In the genomic region with DNA sequence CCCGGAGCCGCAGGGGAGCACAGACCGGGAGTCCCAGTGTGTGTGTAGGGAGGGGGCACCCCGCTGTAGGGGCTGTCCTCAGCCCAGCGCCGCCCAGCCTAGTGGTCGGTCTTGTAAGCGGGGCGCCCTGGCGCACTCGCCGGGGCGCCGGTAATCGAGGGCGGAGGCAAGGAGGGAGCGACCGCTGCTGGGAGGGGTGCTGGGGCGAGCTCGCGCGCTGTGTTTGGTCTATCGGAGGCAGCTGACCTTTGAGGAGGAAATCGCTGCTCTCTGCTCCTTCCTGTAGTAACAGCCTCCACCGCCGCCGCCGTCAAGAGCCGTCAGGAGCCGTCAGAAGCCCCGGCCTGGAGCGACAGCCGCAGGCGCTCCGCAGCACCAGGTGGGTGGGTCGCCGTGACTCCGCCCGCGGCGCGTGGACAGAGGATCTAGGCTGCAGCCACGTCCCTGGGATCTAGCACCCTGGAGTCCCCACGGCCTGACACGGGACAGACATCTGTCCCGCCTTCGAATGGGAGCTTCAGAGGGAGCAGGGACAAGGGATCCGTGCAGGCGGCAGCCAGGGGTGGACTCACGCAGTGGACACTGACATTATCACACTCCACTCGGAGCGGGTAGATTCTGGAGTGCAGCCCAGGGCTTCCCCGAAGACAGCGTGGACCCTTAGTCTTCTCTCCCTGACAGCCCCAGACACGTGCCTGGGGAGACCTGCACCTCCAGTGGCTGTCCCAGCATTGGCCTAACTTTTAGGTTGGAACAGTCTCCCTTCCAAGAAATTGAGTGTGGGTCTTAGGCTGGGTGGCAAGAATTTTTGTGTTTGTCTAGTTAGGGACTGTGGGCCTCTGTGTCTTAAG, we compare ENCODE assay signal across 8 mouse cellular contexts. TPM values are rescaled to one million over a fixed set of nuclear protein-coding genes. Genes with fewer than 3 reads are reported as not detected.
DNase-seq lines count a peak whose midpoint lies in the region; ATAC-seq and TF ChIP-seq lines count a peak whose summit lies in the region.

No protein-coding gene starts in this region.

- peak overlapping the region; percentile 51 for H3K4me3 ChIP-seq in embryonic facial prominence, embryonic 13.5 days
- peak overlapping the region; percentile 72 for H3K4me3 ChIP-seq in heart, embryonic 10.5 days
- H3K4me3 ChIP-seq in kidney, embryonic 14.5 days (ENCODE audit: low read length) = peak overlapping the region; percentile 51
- peak overlapping the region; percentile 59 to 62 for H3K4me3 ChIP-seq in liver, embryonic 14.5 days (ENCODE audit: insufficient read depth in 1 of 2, low read depth in 2 of 2, low read length in 2 of 2)
- H3K4me3 ChIP-seq in stomach, embryonic 16.5 days (replicated peaks; ENCODE audit: low read length) = peak overlapping the region; percentile 59

- H3K4me1 ChIP-seq in embryonic facial prominence, embryonic 13.5 days = peaks cover 19% of the 10 kb centered on the region
- H3K4me1 ChIP-seq in heart, embryonic 10.5 days = peaks cover 12% of the 10 kb centered on the region
- no peaks in the 10 kb centered on the region for H3K4me1 ChIP-seq in kidney, embryonic 14.5 days (ENCODE audit: control insufficient read depth, insufficient read depth, low read length)
- peaks cover 5 to 12% of the 10 kb centered on the region in 2 experiments; a peak in 3 of 4 replicates for H3K4me1 ChIP-seq in liver, embryonic 14.5 days (replicated peaks; ENCODE audit: control insufficient read depth in 2 of 2, insufficient read depth in 2 of 2, low read length in 1 of 2)
- H3K4me1 ChIP-seq in stomach, embryonic 16.5 days (ENCODE audit: control insufficient read depth, insufficient read depth, low read length) = peaks cover 10% of the 10 kb centered on the region; the same call in 1 of the 2 replicates

- TF ChIP-seq EP300 in liver, embryonic 14.5 days (IDR thresholded peaks at IDR 0.05; ENCODE audit: low read depth) = no peak

- peaks cover 48% of the 10 kb centered on the region for H3K27me3 ChIP-seq in embryonic facial prominence, embryonic 13.5 days
- peaks cover 87% of the 10 kb centered on the region for H3K27me3 ChIP-seq in heart, embryonic 10.5 days (ENCODE audit: insufficient read depth, poor library complexity, severe bottlenecking)
- peaks cover 12% of the 10 kb centered on the region; the same call in 1 of the 2 replicates for H3K27me3 ChIP-seq in kidney, embryonic 14.5 days (ENCODE audit: control insufficient read depth, insufficient read depth, low read length)
- H3K27me3 ChIP-seq in liver, embryonic 14.5 days (ENCODE audit: control insufficient read depth, insufficient read depth, low read length) = no peaks in the 10 kb centered on the region
- no peaks in the 10 kb centered on the region for H3K27me3 ChIP-seq in stomach, embryonic 16.5 days (ENCODE audit: control insufficient read depth, insufficient read depth, low read length)

- H3K36me3 ChIP-seq in embryonic facial prominence, embryonic 13.5 days = no peaks in the 10 kb centered on the region
- H3K36me3 ChIP-seq in heart, embryonic 10.5 days = no peaks in the 10 kb centered on the region
- H3K36me3 ChIP-seq in kidney, embryonic 14.5 days (ENCODE audit: control insufficient read depth, insufficient read depth, low read length) = no peaks in the 10 kb centered on the region
- peaks cover 2% of the 10 kb centered on the region; the same call in 1 of the 2 replicates for H3K36me3 ChIP-seq in liver, embryonic 14.5 days (replicated peaks; ENCODE audit: control insufficient read depth, insufficient read depth, low read depth)
- no peaks in the 10 kb centered on the region for H3K36me3 ChIP-seq in stomach, embryonic 16.5 days (ENCODE audit: control insufficient read depth, insufficient read depth, low read length)

- no peak overlapping the region for H3K27ac ChIP-seq in embryonic facial prominence, embryonic 13.5 days
- peak overlapping the region; percentile 87 for H3K27ac ChIP-seq in heart, embryonic 10.5 days
- H3K27ac ChIP-seq in kidney, embryonic 14.5 days (ENCODE audit: low read depth, low read length) = no peak overlapping the region
- no peak overlapping the region for H3K27ac ChIP-seq in liver, embryonic 14.5 days
- peak overlapping the region; percentile 60 for H3K27ac ChIP-seq in stomach, embryonic 16.5 days (ENCODE audit: low read length)

- DNase-seq in 3134 (ENCODE audit: extremely low read depth, insufficient read length, low spot score) = peak; percentile 92
- DNase-seq in heart, embryonic 10.5 days (ENCODE audit: low spot score) = peak; percentile 94
- DNase-seq in liver, embryonic 14.5 days (ENCODE audit: low read depth in 3 of 3, low spot score in 3 of 3) = peak; percentile 65 to 67 (median 66)
- DNase-seq in natural killer cell, adult 2 months (ENCODE audit: low spot score in 2 of 2) = peak; percentile 90 to 91

- no peak; the same call in 1 of the 2 replicates for TF ChIP-seq CTCF in liver, embryonic 14.5 days (IDR thresholded peaks at IDR 0.05; ENCODE audit: low read depth)

- H3K9ac ChIP-seq in embryonic facial prominence, embryonic 13.5 days = peak overlapping the region; percentile 72
- H3K9ac ChIP-seq in kidney, embryonic 14.5 days (ENCODE audit: low read depth, low read length) = peak overlapping the region; percentile 54
- H3K9ac ChIP-seq in liver, embryonic 14.5 days (replicated peaks) = peak overlapping the region; percentile 66
- H3K9ac ChIP-seq in stomach, embryonic 16.5 days (ENCODE audit: low read length) = peak overlapping the region; percentile 79

- peak; percentile 98 for ATAC-seq in activated CD4-positive, CD25-positive, alpha-beta regulatory T cell, adult 4 months
- ATAC-seq in embryonic facial prominence, embryonic 13.5 days (ENCODE audit: insufficient number of reproducible peaks, insufficient read depth, low FRiP score, low TSS enrichment, low read depth) = peak; percentile 76
- ATAC-seq in kidney, embryonic 14.5 days (ENCODE audit: low FRiP score, low TSS enrichment) = peak; percentile 90
- peak; percentile 89 for ATAC-seq in liver, embryonic 14.5 days (ENCODE audit: insufficient read depth)
- ATAC-seq in stomach, embryonic 16.5 days (ENCODE audit: insufficient read depth, low FRiP score) = peak; percentile 92

- peak overlapping the region; percentile 73 for H3K4me2 ChIP-seq in embryonic facial prominence, embryonic 13.5 days
- peak overlapping the region; percentile 58 for H3K4me2 ChIP-seq in kidney, embryonic 14.5 days (replicated peaks; ENCODE audit: low read depth, low read length)
- peak overlapping the region; percentile 93 for H3K4me2 ChIP-seq in liver, embryonic 14.5 days (ENCODE audit: low read depth)
- H3K4me2 ChIP-seq in stomach, embryonic 16.5 days (ENCODE audit: low read depth, low read length) = peak overlapping the region; percentile 82

- 3% methylated on average over 52 of the region's 55 CpGs for WGBS in embryonic facial prominence, embryonic 13.5 days
- 2% methylated on average over 55 of the region's 55 CpGs for WGBS in heart, embryonic 10.5 days
- 3% methylated on average over 53 of the region's 55 CpGs for WGBS in kidney, embryonic 14.5 days
- WGBS in liver, embryonic 14.5 days (ENCODE audit: insufficient replicate concordance) = under 1% methylated on average over 55 of the region's 55 CpGs
- WGBS in stomach, embryonic 16.5 days = 2% methylated on average over 55 of the region's 55 CpGs

- H3K9me3 ChIP-seq in embryonic facial prominence, embryonic 13.5 days = no peaks in the 10 kb centered on the region
- no peaks in the 10 kb centered on the region for H3K9me3 ChIP-seq in heart, embryonic 10.5 days
- H3K9me3 ChIP-seq in kidney, embryonic 14.5 days (ENCODE audit: control insufficient read depth, low read length) = no peaks in the 10 kb centered on the region
- no peaks in the 10 kb centered on the region for H3K9me3 ChIP-seq in liver, embryonic 14.5 days (ENCODE audit: control insufficient read depth, low read length)
- H3K9me3 ChIP-seq in stomach, embryonic 16.5 days (replicated peaks; ENCODE audit: control insufficient read depth, low read length) = no peaks in the 10 kb centered on the region

RNA-seq across cellular contexts. Expression of gene Stat5a, which starts 1.3 kb away (rescaled TPM):
- polyA plus RNA-seq in activated CD4-positive, CD25-positive, alpha-beta regulatory T cell, adult 4 months (2017; shearing (Covaris generic)) = 10 to 100 TPM; 23.8 to 37.0 TPM
- 4.9 and 6.6 TPM in 2 replicates for polyA plus RNA-seq in embryonic facial prominence, embryonic 13.5 days (2015; fragmentation: Nextera tagmentation; extraction: Ambion mirVana)
- polyA plus RNA-seq in heart, embryonic 10.5 days (2016; fragmentation: Nextera tagmentation; extraction: Ambion mirVana) = 6.2 and 6.6 TPM in 2 replicates
- polyA plus RNA-seq in kidney, embryonic 14.5 days (2014; fragmentation: Nextera tagmentation; extraction: Ambion mirVana) = 2.0 and 3.0 TPM in 2 replicates
- 7.8 and 8.5 TPM in 2 replicates for polyA plus RNA-seq in liver, embryonic 14.5 days (2012; rRNA removed)
- 7.2 and 8.6 TPM in 2 replicates for polyA plus RNA-seq in liver, embryonic 14.5 days (2014; fragmentation: Nextera tagmentation; extraction: Ambion mirVana)
- polyA plus RNA-seq in stomach, embryonic 16.5 days (2015; fragmentation: Nextera tagmentation; extraction: Ambion mirVana) = 12.0 and 14.0 TPM in 2 replicates

RNA-seq across cellular contexts. Expression of gene Stat5b, which starts 9.9 kb away (rescaled TPM):
- 10 to 100 TPM; 27.8 to 37.2 TPM for polyA plus RNA-seq in activated CD4-positive, CD25-positive, alpha-beta regulatory T cell, adult 4 months (2017; shearing (Covaris generic))
- 19.1 and 19.9 TPM in 2 replicates for polyA plus RNA-seq in embryonic facial prominence, embryonic 13.5 days (2015; fragmentation: Nextera tagmentation; extraction: Ambion mirVana)
- polyA plus RNA-seq in heart, embryonic 10.5 days (2016; fragmentation: Nextera tagmentation; extraction: Ambion mirVana) = 25.7 and 30.1 TPM in 2 replicates
- polyA plus RNA-seq in kidney, embryonic 14.5 days (2014; fragmentation: Nextera tagmentation; extraction: Ambion mirVana) = 12.7 and 19.8 TPM in 2 replicates
- polyA plus RNA-seq in liver, embryonic 14.5 days (2012; rRNA removed) = 10.6 and 12.4 TPM in 2 replicates
- polyA plus RNA-seq in liver, embryonic 14.5 days (2014; fragmentation: Nextera tagmentation; extraction: Ambion mirVana) = 16.4 and 19.3 TPM in 2 replicates
- 26.2 and 27.4 TPM in 2 replicates for polyA plus RNA-seq in stomach, embryonic 16.5 days (2015; fragmentation: Nextera tagmentation; extraction: Ambion mirVana)

Comparison
In these comparisons a context has a peak if more than half of its experiments do, and no peak if none do; other contexts are left out.
1. H3K27ac ChIP-seq: peak in heart, embryonic 10.5 days (single experiment) and stomach, embryonic 16.5 days (single experiment); none in embryonic facial prominence, embryonic 13.5 days (single experiment), kidney, embryonic 14.5 days (single experiment) and liver, embryonic 14.5 days (single experiment).
2. Peak in every context shown above with its lines, with median percentiles within 50 percentile points of each other: DNase-seq, ATAC-seq, H3K4me2 ChIP-seq, H3K4me3 ChIP-seq and H3K9ac ChIP-seq.